Mouse (Mus musculus) macrophage (primary cell): ENCODE results near the gene Hmg20b. TPM values are rescaled to one million over a fixed set of nuclear protein-coding genes. Genes with fewer than 3 reads are reported as not detected.

Experiments used
- H3K27ac ChIP-seq: fragments of 350-480 bp; formaldehyde crosslinking; 2 replicates; pipeline ENCODE4 v1.9.0; 2021
- H3K36me3 ChIP-seq: fragments of 350-480 bp; formaldehyde crosslinking; 2 replicates; pipeline ENCODE4 v1.9.0; 2021; ENCODE audit errors: inconsistent target
- H3K4me3 ChIP-seq: fragments of 350-480 bp; formaldehyde crosslinking; 2 replicates; pipeline ENCODE4 v1.9.0; 2021; ENCODE audit errors: inconsistent target
- H3K79me2 ChIP-seq: fragments of 350-480 bp; formaldehyde crosslinking; 2 replicates; pipeline ENCODE4 v1.9.0; 2021; ENCODE audit errors: inconsistent target
- WGBS: methylation state at CpG from one replicate; pipeline ENCODE4 v1.1.7; 2026; ENCODE audit warnings: inconsistent platforms; ENCODE audit not compliant: missing documents; 5-methylcytosine and 5-hydroxymethylcytosine counted together
- polyA plus RNA-seq: library from polyadenylated mRNA; stranded (reverse); fragments of 250-400 nt; gene quantifications from 3 replicates; pipeline ENCODE4 v1.2.4, GENCODE M21; 2018; ENCODE audit warnings: inconsistent platforms

Hmg20b gene
- polyA plus RNA-seq, 1 experiment from 2014 or later, result 42.5 TPM

DNA sequence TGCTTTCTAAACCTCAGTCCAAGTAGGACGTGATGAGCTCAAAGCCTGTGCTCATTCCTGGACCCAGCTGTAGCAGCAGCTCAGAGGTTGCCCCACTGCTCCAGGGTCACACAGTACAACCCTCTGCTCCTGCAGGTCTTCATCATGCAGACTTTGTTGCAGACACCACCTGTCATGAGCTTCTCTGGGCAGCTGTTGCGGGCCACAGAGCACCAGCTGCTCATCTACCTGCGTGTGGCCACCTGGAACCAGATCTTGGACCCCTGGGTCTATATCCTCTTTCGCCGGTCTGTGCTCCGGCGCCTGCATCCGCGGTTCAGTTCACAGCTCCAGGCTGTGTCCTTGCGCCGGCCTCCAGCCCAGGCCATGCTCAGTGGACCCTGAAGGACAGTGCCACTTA is 16.0 kb downstream of the Hmg20b start:
- Histone ChIP-seq H3K36me3 (no peaks in the 10 kb centered on the region), H3K79me2 (no peaks in the 10 kb centered on the region)
- WGBS, result 88% methylated on average over 11 of the region's 11 CpGs

DNA sequence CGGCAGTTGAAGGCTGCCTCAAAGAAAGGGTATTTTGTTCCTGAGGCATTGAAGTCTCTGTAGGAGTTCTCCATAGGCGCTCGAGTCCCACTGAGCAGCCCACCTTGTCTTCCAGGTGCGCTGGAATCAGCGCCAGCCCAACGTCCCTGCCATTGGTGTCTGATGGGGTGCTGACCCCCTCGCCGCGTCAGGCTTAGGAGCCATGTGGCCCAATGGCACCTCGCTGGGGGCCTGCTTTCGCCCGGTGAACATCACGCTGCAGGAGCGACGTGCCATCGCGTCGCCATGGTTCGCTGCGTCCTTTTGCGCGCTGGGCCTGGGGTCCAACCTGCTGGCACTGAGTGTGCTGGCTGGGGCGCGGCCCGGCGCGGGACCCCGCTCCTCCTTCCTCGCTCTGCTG is 18.0 kb downstream of the Hmg20b start:
- Histone ChIP-seq H3K36me3 (no peaks in the 10 kb centered on the region), H3K4me3 (no peak overlapping the region), H3K79me2 (no peaks in the 10 kb centered on the region), H3K27ac (no peak overlapping the region)
- WGBS, result 97% methylated on average over 22 of the region's 29 CpGs

More for the DNA sequence above, 16.0 kb downstream of the Hmg20b start:
- Histone ChIP-seq H3K4me3 (no peak overlapping the region), H3K27ac (no peak overlapping the region)

GRCm38 (mm10) chr10:81330007-81330406 is 20.3 kb downstream of the Hmg20b start:
- WGBS, result 79% methylated on average over 4 of the region's 4 CpGs
- H3K79me2 ChIP-seq, result no peaks in the 10 kb centered on the region
- peaks cover 16% of the 10 kb centered on the region for H3K36me3 ChIP-seq
- no peak overlapping the region for H3K27ac ChIP-seq
- no peak overlapping the region for H3K4me3 ChIP-seq

- no peaks in the 10 kb centered on the region; the same call in 1 of the 2 replicates for H3K79me2 ChIP-seq
- no peak overlapping the region for H3K27ac ChIP-seq
- 51% methylated on average over 10 of the region's 10 CpGs for WGBS
- no peak overlapping the region for H3K4me3 ChIP-seq
- peaks cover 22% of the 10 kb centered on the region for H3K36me3 ChIP-seq
Observed at GRCm38 (mm10) chr10:81329194-81329975, 20.9 kb downstream of the Hmg20b start.

DNA sequence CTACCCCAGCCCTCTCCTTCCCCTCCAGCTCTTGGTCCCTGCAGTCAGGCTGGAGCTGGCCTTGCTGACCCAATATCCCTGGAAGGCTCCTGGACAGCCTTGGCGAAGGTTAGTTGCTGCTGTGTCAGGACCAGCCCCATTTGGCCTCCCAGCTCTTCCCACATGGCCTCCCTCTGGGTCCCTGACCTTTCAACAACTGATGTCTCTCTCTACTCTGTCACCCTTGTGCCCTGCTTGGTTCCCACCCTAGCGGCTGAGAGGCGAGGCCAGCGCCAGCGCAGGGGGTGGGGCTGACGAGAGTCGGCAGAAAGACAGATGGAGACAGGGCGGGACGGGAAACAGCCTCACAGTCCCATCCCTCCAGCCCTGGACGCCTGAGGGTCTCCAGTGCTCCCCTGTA is 21.9 kb downstream of the Hmg20b start, which contains the start of gene Tbxa2r:
TSS of gene Tbxa2r (plus strand) at position 346 of the 400 bp plus-strand sequence.
- H3K4me3 ChIP-seq, result no peak within 1 kb of the TSS
- 44% methylated on average over 10 of the region's 10 CpGs for WGBS
- peaks cover 32% of the 10 kb centered on the region for H3K36me3 ChIP-seq
- peaks cover 6% of the 10 kb centered on the region; the same call in 1 of the 2 replicates for H3K79me2 ChIP-seq
- no peak within 1 kb of the TSS for H3K27ac ChIP-seq

- no peak overlapping the region for H3K27ac ChIP-seq
- no peak overlapping the region for H3K4me3 ChIP-seq
- WGBS, result 46% methylated on average over 2 of the region's 2 CpGs
Observed at GRCm38 (mm10) chr10:81327959-81328358, 22.3 kb downstream of the Hmg20b start.

GRCm38 (mm10) chr10:81326858-81327257 is 23.4 kb downstream of the Hmg20b start:
- 39% methylated on average over 3 of the region's 6 CpGs for WGBS
- peaks cover 41% of the 10 kb centered on the region for H3K36me3 ChIP-seq
- H3K79me2 ChIP-seq, result peaks cover 21% of the 10 kb centered on the region
- no peak overlapping the region for H3K27ac ChIP-seq
- no peak overlapping the region for H3K4me3 ChIP-seq

More at GRCm38 (mm10) chr10:81327959-81328358, 22.3 kb downstream of the Hmg20b start:
- Histone ChIP-seq H3K36me3 (peaks cover 36% of the 10 kb centered on the region), H3K79me2 (peaks cover 10% of the 10 kb centered on the region; the same call in 1 of the 2 replicates)

- H3K79me2 ChIP-seq, result peaks cover 27% of the 10 kb centered on the region
- no peak overlapping the region for H3K27ac ChIP-seq
- WGBS, result 91% methylated on average over 17 of the region's 18 CpGs
- peaks cover 41% of the 10 kb centered on the region for H3K36me3 ChIP-seq
- H3K4me3 ChIP-seq, result no peak overlapping the region
Observed at GRCm38 (mm10) chr10:81325781-81326180, 24.5 kb downstream of the Hmg20b start.

- H3K36me3 ChIP-seq, result peaks cover 41% of the 10 kb centered on the region
Observed at GRCm38 (mm10) chr10:81325176-81325575, 25.1 kb downstream of the Hmg20b start.

DNA sequence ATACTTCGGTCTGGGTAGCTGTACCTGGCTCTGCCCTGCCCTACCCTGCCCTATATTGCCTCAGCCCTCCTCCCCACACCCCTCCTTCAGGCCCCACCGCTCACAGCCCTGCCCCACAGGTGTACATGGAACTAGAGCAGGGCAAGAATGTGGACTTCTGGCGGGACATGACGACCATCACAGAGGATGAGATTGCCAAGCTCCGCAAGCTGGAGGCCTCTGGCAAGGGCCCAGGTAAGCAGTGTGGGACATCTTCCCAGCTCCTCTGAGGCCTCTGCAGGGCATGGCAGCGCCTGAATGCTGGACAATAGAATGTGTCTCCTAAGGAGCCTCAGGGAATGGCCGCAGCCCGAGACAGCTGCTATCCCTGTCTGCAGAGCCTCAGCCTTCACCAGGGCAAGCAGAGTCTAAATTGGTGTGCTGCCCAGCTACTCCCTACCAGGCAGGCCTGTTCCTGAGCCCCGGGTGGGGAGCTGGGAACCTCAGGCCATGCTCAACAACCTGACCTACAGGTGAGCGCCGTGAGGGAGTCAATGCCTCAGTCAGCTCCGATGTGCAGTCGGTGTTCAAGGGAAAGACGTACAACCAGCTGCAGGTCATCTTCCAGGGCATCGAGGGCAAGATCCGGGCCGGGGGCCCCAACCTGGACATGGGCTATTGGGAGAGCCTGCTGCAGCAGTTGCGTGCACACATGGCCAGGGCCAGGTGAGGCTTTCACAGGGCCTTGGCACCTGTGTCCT is 26.3 kb downstream of the Hmg20b start:
- H3K79me2 ChIP-seq, result peaks cover 27% of the 10 kb centered on the region
- H3K36me3 ChIP-seq, result peaks cover 41% of the 10 kb centered on the region
- no peak overlapping the region for H3K27ac ChIP-seq
- H3K4me3 ChIP-seq, result no peak overlapping the region
- WGBS, result 92% methylated on average over 18 of the region's 18 CpGs

More at GRCm38 (mm10) chr10:81325176-81325575, 25.1 kb downstream of the Hmg20b start:
- Histone ChIP-seq H3K79me2 (peaks cover 27% of the 10 kb centered on the region), H3K4me3 (no peak overlapping the region), H3K27ac (no peak overlapping the region)
- WGBS, result 96% methylated on average over 14 of the region's 21 CpGs

GRCm38 (mm10) chr10:81323141-81323775 is 27.0 kb downstream of the Hmg20b start:
- 95% methylated on average over 21 of the region's 23 CpGs for WGBS
- peaks cover 27% of the 10 kb centered on the region for H3K79me2 ChIP-seq
- no peak overlapping the region for H3K4me3 ChIP-seq
- H3K36me3 ChIP-seq, result peaks cover 41% of the 10 kb centered on the region
- H3K27ac ChIP-seq, result no peak overlapping the region

DNA sequence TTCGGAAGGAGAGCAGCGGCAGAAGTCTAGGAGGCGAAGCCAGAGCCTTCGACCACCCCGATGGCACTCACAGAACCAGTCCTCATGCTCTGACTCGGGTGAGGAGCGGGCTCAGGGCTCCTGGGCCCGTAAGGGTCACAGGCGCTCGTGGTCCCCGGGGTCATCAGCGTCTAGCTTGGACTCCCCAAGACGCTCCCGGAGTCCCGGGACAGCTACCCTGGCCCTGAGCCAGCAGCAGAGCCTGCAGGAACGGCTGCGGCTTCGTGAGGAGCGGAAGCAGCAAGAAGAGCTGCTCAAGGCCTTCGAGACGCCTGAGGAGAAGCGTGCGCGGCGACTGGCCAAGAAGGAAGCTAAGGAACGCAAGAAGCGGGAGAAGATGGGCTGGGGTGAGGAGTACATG is 27.8 kb downstream of the Hmg20b start:
- Histone ChIP-seq H3K27ac (no peak overlapping the region), H3K79me2 (peaks cover 27% of the 10 kb centered on the region), H3K4me3 (no peak overlapping the region), H3K36me3 (peaks cover 45% of the 10 kb centered on the region)
- 91% methylated on average over 26 of the region's 27 CpGs for WGBS

- H3K79me2 ChIP-seq, result peaks cover 27% of the 10 kb centered on the region
- 2% methylated on average over 20 of the region's 20 CpGs for WGBS
- peak overlapping the region; percentile 75 for H3K4me3 ChIP-seq
- H3K27ac ChIP-seq, result peak overlapping the region; percentile 25
- peaks cover 44% of the 10 kb centered on the region for H3K36me3 ChIP-seq
Observed at GRCm38 (mm10) chr10:81321436-81321835, 28.8 kb downstream of the Hmg20b start.

GRCm38 (mm10) chr10:81320550-81321347 is 29.5 kb downstream of the Hmg20b start, which contains the start of gene Cactin:
Gene Cactin, plus strand, starts transcription at chr10:81321103.
- WGBS, result under 1% methylated on average over 57 of the region's 68 CpGs
- peaks cover 44% of the 10 kb centered on the region for H3K36me3 ChIP-seq
- peaks cover 27% of the 10 kb centered on the region for H3K79me2 ChIP-seq
- peak within 1 kb of the TSS; percentile 75 for H3K4me3 ChIP-seq
- H3K27ac ChIP-seq, result peak within 1 kb of the TSS; percentile 93
